Mouse (Mus musculus) stomach, embryonic 14.5 days (tissue): Measurements from ENCODE around the gene Arl15. TPM values are rescaled to one million over a fixed set of nuclear protein-coding genes. Genes with fewer than 3 reads are reported as not detected.
"Not testable (repeated sequence)": the region's sequence is repeated elsewhere in the genome, so short reads cannot be mapped to it uniquely, and the experiment has no call there.

Experiments
- ATAC-seq: fragments of 200-750 bp; cut with Nextera tagmentation; 2 replicates; pipeline ENCODE4 v1.8.0; 2017; ENCODE audit warnings: low read depth, moderate TSS enrichment; ENCODE audit not compliant: insufficient number of reproducible peaks, insufficient read depth, low FRiP score
- H3K27ac ChIP-seq: fragments of 300-500 bp; sonication (generic); 2 replicates; pipeline ENCODE4 v1.5.1; 2014; ENCODE audit warnings: mild to moderate bottlenecking, low read length, moderate library complexity, mixed read lengths
- H3K27me3 ChIP-seq: fragments of 300-500 bp; sonication (generic); 2 replicates; pipeline ENCODE4 v1.6.1; 2014; ENCODE audit warnings: low read length, control low read depth, mixed read lengths; ENCODE audit not compliant: control insufficient read depth, insufficient read depth
- H3K36me3 ChIP-seq: fragments of 300-500 bp; sonication (generic); 2 replicates; pipeline ENCODE4 v1.6.1; 2014; ENCODE audit warnings: mild to moderate bottlenecking, control low read depth, low read length, moderate library complexity, mixed read lengths; ENCODE audit not compliant: control insufficient read depth, insufficient read depth
- H3K4me1 ChIP-seq: fragments of 300-500 bp; sonication (generic); 2 replicates; pipeline ENCODE4 v1.6.1; 2014; ENCODE audit warnings: low read length, control low read depth, mixed read lengths; ENCODE audit not compliant: control insufficient read depth, insufficient read depth
- H3K4me2 ChIP-seq: fragments of 300-500 bp; sonication (generic); replicated peaks from 2 replicates; pipeline ENCODE4 v1.6.1; 2014; ENCODE audit warnings: low read depth, low read length, control low read depth
- H3K4me3 ChIP-seq: fragments of 300-500 bp; sonication (generic); 2 replicates; pipeline ENCODE4 v1.5.1; 2014; ENCODE audit warnings: low read depth, low read length, control low read depth
- H3K9ac ChIP-seq: fragments of 300-500 bp; sonication (generic); replicated peaks from 2 replicates; pipeline ENCODE4 v1.6.1; 2014; ENCODE audit warnings: low read depth, mild to moderate bottlenecking, control low read depth, low read length, moderate library complexity, mixed read lengths
- H3K9me3 ChIP-seq: fragments of 300-500 bp; sonication (generic); 2 replicates; pipeline ENCODE4 v1.6.1; 2016; ENCODE audit warnings: low read depth, low read length, control low read depth; ENCODE audit not compliant: control insufficient read depth
- WGBS: fragments of 180-500 bp; shearing (Covaris S2); extraction: QIAGEN DNeasy Blood & Tissue Kit; methylation state at CpG from one replicate; pipeline ENCODE4 v1.1.7; 2014; 5-methylcytosine and 5-hydroxymethylcytosine counted together
- polyA plus RNA-seq: library from polyadenylated mRNA; unstranded; fragments of >200 nt; fragmentation: Nextera tagmentation; extraction: Ambion mirVana; gene quantifications from 2 replicates; pipeline ENCODE4 v1.2.1, GENCODE M21; 2014

Arl15 gene
- polyA plus RNA-seq, 1 experiment from 2014 or later, result 12.0 TPM

DNA sequence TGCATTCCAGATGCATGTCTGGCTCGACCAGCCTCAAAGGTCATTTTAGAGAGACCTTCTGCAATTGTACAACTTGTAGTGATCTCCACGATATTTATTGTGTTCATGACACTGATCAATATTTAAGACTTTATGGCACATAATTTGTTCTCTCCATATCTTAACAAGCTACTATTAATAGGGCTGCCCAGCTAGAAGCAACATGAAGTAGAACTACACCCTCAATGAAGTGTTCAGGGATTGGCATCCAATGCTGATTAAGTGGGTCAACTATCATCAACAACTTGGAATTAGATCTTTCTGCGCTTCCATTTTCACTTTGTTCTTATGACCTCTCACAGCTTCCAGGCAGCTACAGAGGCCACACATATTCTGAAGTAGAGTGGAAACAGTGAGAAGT, 24.5 kb upstream of the Arl15 start:
- H3K4me3 ChIP-seq, result no peak overlapping the region
- H3K4me2 ChIP-seq, result no peak overlapping the region
- no peaks in the 10 kb centered on the region for H3K4me1 ChIP-seq
- H3K27ac ChIP-seq, result no peak overlapping the region
- WGBS, result 89% methylated on average over 3 of the region's 3 CpGs
- no peak overlapping the region for H3K9ac ChIP-seq
- no peaks in the 10 kb centered on the region; the same call in 1 of the 2 replicates for H3K9me3 ChIP-seq
- ATAC-seq, result no peak
- H3K36me3 ChIP-seq, result no peaks in the 10 kb centered on the region
- H3K27me3 ChIP-seq, result no peaks in the 10 kb centered on the region

DNA sequence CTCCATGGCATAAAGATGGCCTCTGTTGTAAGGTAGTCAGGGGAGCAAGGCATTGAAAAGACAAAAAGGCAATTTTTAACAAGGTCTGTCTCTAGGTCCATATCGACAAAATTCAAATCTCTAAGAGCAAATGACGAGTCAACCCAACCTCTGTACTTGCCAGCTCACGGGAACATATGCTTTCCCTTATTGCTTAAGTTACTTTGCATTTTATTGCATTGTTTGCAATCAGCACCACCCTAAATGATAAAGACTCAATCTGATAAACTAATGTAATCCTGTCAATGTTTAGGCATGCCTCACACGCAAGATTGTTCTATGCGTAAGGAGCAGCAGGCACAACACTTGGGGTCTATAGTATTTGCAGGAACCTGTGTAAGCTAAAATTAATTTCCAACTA, 24.0 kb upstream of the Arl15 start:
- H3K4me2 ChIP-seq, result no peak overlapping the region
- no peaks in the 10 kb centered on the region for H3K36me3 ChIP-seq
- H3K9me3 ChIP-seq, result no peaks in the 10 kb centered on the region; the same call in 1 of the 2 replicates
- no peak overlapping the region for H3K9ac ChIP-seq
- WGBS, result 92% methylated on average over 5 of the region's 5 CpGs
- no peak overlapping the region for H3K27ac ChIP-seq
- no peaks in the 10 kb centered on the region for H3K4me1 ChIP-seq
- no peaks in the 10 kb centered on the region for H3K27me3 ChIP-seq
- no peak overlapping the region for H3K4me3 ChIP-seq
- no peak for ATAC-seq

DNA sequence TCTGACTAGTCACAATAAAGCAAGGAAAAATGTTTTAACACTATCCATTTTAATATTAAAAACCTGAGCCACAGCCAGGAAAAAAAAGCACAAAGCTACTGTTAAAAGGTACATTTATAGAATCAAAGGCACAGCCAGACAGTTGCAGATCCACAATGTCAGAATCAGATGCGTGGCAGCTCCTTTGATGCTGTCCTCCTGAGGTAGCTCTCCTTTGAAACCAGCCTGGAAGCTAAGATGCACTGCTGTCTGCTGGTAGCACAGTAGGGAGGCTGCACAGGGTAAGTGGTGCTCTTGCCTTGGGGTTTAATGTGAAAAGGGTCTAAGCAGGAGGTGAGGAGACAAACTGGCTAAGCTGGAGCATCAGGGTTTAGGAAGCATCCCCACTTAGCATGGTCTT, 23.0 kb upstream of the Arl15 start:
- 32% methylated on average over 1 of the region's 1 CpGs for WGBS
- H3K9ac ChIP-seq, result no peak overlapping the region
- no peaks in the 10 kb centered on the region; the same call in 1 of the 2 replicates for H3K9me3 ChIP-seq
- H3K4me2 ChIP-seq, result no peak overlapping the region
- H3K27ac ChIP-seq, result no peak overlapping the region
- no peak overlapping the region for H3K4me3 ChIP-seq
- no peaks in the 10 kb centered on the region for H3K36me3 ChIP-seq
- no peaks in the 10 kb centered on the region for H3K27me3 ChIP-seq
- ATAC-seq, result no peak
- no peaks in the 10 kb centered on the region for H3K4me1 ChIP-seq

DNA sequence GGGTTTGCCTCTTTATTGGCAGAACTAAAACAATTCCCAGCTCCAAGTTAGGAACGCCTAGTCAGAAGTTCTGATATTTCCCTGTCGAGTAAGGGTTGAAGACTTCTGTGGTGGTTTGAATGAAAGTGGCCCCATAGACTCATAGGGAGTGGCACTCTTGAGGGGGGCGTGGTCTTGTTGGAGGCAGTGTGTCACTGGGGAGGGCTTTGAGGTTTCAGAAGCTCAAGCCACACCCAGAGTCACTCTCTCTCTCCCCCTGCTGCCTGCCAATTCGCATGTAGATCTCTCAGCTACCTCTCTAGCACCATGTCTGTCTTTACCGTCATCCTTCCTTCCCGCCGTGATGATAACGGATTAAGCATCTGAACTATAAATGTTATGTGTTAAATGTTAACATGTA, 19.5 kb upstream of the Arl15 start:
- Histone ChIP-seq H3K9ac (no peak overlapping the region), H3K9me3 (no peaks in the 10 kb centered on the region), H3K27me3 (no peaks in the 10 kb centered on the region), H3K4me3 (no peak overlapping the region), H3K4me1 (no peaks in the 10 kb centered on the region), H3K4me2 (no peak overlapping the region), H3K36me3 (no peaks in the 10 kb centered on the region), H3K27ac (no peak overlapping the region)
- ATAC-seq, result no peak
- WGBS, result 93% methylated on average over 8 of the region's 8 CpGs

DNA sequence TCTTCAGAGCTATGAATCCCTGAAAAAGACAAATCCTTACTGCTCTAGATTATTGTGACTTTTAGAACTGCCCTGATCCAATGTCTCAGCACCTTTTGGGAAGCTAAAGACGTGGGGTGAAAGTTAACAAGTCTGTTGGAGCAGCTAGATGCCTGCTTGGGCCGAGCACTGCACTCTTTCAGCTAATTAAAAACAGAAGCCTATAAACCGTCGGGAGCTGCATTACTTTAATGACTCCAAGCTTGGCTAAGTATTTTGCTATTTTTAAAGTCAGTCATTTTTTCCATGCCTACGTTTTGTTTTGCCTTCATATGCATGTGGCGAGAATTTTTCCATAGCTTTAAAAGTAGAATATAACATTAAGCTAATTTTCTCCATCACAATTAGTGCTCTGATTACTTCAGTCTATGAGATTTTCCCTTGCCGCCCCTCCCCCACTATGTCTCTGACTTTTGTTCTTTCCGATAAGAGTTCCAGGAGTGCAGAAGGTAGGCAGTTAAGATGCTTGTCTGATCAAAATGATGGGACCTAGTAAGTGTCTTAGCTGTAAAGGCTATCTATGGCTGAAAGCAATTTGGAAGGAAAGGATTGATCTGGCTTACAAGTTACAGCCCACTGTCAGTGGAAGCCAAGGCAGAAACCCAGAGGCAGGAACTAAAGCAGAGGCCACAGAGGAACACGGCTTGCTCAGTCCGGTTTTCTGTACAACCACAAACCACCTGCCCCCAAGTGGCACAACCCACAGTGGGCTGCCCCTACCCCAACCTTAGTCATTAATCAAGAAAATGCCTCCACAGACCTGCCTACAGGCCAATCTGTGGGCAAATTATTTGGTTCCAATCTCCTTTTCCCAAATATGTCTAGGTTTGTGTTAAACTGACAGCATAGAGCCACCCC, 18.8 kb upstream of the Arl15 start:
- no peak for ATAC-seq
- no peaks in the 10 kb centered on the region for H3K36me3 ChIP-seq
- no peak overlapping the region for H3K4me3 ChIP-seq
- no peaks in the 10 kb centered on the region for H3K4me1 ChIP-seq
- no peaks in the 10 kb centered on the region for H3K9me3 ChIP-seq
- no peaks in the 10 kb centered on the region for H3K27me3 ChIP-seq
- H3K9ac ChIP-seq, result no peak overlapping the region
- 79% methylated on average over 10 of the region's 10 CpGs for WGBS
- H3K4me2 ChIP-seq, result no peak overlapping the region
- H3K27ac ChIP-seq, result no peak overlapping the region

DNA sequence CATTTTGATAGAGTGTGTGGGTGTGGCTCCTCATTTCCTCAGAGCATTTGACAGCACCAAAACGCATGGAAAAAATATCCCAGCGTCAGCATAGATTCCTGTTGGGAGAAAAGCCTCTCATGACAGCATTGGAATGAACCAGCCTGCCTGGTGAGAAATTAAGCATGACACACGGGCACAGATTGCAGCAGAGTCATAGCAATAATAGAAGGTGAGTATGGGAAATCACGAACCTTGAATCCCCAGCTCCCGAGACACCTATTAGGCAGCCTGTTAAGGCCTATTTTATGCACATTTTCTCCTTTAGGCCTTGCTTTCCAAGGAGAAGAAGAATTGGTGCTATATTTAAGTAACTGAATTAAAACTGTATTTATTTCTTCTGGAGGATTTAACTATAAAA, 8.5 kb upstream of the Arl15 start:
- no peak overlapping the region for H3K27ac ChIP-seq
- no peaks in the 10 kb centered on the region for H3K27me3 ChIP-seq
- ATAC-seq, result no peak
- 74% methylated on average over 5 of the region's 5 CpGs for WGBS
- no peak overlapping the region for H3K9ac ChIP-seq
- H3K4me3 ChIP-seq, result no peak overlapping the region
- no peak overlapping the region for H3K4me2 ChIP-seq
- no peaks in the 10 kb centered on the region for H3K9me3 ChIP-seq
- H3K4me1 ChIP-seq, result no peaks in the 10 kb centered on the region
- H3K36me3 ChIP-seq, result no peaks in the 10 kb centered on the region

DNA sequence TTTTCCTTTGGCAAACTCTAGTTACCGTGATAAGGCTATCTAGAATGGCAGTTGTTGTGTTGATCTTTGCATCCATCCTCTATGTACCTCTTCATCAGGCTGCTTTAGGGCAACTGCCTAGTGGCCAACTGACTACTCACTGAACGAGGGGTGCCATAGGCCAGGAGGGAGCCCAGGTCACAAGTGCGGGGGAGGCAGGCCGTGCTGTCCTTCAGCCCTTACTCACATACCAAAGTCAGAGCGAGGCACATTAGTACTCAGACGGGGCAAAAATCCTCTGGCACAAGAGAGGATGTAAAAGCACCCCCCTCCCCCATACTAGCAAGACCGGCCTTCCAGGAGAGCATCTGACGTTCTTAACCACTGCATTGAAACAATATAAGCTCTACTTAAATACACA, 7.2 kb upstream of the Arl15 start:
- no peak for ATAC-seq

DNA sequence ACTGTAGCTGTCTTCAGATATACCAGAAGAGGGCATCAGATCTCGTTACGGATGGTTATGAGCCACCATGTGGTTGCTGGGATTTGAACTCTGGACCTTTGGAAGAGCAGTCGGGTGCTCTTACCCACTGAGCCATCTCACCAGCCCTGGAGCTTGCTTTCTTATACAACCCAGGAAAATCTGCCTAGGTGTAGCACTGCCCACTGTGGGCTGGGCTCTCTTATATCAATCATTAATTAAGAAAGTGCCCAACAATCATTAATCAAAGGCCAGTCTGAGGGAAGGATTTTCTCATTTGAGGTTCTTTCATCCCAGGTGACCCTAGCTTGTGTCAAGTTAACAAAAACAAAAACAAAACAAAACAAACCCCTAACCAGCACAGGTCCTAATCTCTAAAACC, 4.3 kb upstream of the Arl15 start:
- not testable (repeated sequence) for H3K4me3 ChIP-seq, H3K27ac ChIP-seq, H3K27me3 ChIP-seq, ATAC-seq, H3K4me1 ChIP-seq, H3K9ac ChIP-seq, H3K36me3 ChIP-seq, H3K4me2 ChIP-seq, H3K9me3 ChIP-seq
- 81% methylated on average over 1 of the region's 3 CpGs for WGBS

More for the DNA sequence above, 7.2 kb upstream of the Arl15 start:
- Histone ChIP-seq H3K9me3 (no peaks in the 10 kb centered on the region), H3K9ac (no peak overlapping the region), H3K36me3 (no peaks in the 10 kb centered on the region), H3K27me3 (no peaks in the 10 kb centered on the region), H3K4me2 (no peak overlapping the region), H3K27ac (no peak overlapping the region), H3K4me1 (no peaks in the 10 kb centered on the region), H3K4me3 (no peak overlapping the region)
- 61% methylated on average over 8 of the region's 8 CpGs for WGBS

DNA sequence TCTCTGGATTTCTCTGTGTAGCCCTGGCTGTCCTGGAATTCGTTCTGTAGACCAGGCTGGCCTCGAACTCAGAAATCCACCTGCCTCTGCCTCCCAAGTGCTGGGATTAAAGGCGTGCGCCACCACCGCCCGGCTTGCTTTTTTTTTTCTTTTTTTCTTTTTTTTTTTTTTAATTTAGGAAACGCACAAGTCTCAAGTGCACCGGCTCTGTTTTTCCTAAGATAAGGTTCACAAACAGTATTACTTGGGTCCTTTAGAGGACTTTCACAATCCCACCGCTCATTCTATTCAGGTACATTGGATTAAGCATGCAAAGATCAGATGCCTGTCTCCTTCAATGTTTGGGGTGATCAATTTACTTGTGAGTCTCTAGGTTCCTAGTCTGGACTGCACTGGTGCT, 668 bp upstream of the Arl15 start:
- ATAC-seq, result no peak
- peak overlapping the region; percentile 74 for H3K9ac ChIP-seq
- peak overlapping the region; percentile 60 for H3K4me3 ChIP-seq
- H3K9me3 ChIP-seq, result no peaks in the 10 kb centered on the region
- H3K27ac ChIP-seq, result peak overlapping the region; percentile 86
- peak overlapping the region; percentile 72 for H3K4me2 ChIP-seq
- no peaks in the 10 kb centered on the region for H3K36me3 ChIP-seq
- H3K4me1 ChIP-seq, result 0 out of 2 replicates have a peak, but pooled peaks cover 7% of the 10 kb centered on the region
- no peaks in the 10 kb centered on the region for H3K27me3 ChIP-seq
- WGBS, result 80% methylated on average over 9 of the region's 9 CpGs
